Mouse (Mus musculus) CH12F3 (cell line): ENCODE results near the gene Nin.

Experiments used
- in situ Hi-C: fragments of 300-500 bp; cut with MboI; formaldehyde crosslinking; loops from 2 replicates; pipeline ENCODE4 v1.14.3; 2020; ENCODE audit warnings: low sequenced_read_pairs

Nin gene

DNA sequence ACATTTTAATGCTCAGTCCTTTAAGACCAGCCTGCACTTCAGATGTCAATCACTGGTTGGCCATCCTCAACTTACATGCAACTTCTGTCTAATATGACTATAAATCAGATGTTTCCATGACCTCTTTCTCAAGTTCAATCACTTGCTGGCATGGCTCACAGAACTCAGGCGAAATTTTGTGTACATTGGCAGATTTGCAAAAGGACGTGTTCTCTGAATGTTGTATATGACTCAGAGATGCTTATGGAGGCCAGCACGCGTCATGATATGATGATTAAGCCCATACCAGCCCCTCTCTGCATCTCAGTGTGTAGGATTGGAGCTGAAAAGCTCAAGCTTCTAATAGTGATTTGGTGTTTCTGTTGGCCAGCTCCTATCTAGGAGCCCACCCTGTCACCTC is 13.1 kb upstream of the Nin start:
- in situ Hi-C loops: no loop called here

DNA sequence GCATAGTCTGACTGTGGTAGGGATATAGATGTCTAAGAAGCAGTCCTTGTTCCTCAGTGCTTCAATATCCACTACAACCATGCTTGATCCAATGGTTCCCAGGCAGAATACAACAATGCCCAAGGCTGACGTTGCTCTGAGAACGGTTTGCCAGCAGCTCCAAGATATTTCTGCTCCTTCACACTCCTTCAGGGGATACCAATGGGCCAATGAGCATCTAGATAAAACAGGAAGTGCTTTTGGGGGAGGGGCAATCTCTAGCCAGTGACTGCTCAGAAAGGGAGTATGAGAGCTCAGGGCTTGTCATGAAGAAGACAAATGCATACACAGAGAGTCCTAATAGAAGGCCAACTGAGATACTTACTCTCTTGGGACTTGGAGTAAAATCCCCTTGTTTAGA is 6.0 kb upstream of the Nin start:
- in situ Hi-C loops: no loop called here

DNA sequence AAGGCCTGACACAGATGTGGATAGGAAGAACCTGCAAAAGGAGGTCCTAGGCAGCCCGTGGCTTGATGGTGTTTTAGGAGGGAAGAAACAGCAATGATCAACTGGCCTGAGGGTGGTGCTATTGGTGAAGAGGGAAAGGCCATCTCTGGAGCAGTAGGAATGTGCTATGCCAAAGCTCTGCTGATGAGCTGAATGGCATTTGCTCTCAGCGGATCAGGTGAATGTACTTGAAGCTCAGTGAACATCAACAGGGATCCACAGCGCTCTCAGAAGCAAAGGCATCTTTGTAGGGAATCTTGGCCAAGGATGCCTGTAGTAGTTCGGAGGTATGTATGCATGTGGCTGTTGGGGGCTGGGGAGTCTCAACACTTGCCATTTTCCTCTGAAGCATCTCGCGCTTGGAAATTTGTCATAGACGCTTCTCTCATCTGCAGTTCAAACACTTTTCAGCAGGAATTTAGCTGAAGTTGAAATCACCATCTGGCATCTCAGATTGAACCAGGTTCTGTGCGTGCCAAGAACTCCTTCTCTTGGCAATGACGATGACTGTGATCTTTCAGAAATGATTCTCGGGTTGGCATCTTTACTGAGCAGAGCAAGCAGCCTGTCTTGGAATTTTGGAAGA is 5.3 kb upstream of the Nin start:
- in situ Hi-C loops: no loop called here

DNA sequence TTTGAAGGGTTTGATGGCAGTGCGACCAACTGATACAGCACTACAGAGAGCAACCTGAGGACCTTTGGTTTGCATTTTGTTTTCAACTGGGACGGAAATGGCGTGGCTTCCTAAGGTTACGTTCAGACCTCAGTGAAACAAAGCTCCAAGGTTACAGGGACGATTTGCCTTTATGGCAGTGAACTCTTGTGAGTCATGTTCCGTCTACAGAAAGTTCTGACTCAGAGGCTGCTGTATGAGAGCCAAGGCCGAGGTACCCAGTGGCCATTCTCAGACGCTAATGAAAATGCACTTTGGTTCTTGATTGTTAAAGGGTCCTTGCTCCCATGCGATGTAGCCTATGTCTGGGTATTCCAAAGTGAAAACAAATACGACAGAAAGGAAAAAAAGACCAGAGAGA is 3.6 kb upstream of the Nin start:
- in situ Hi-C loops: no loop called here

DNA sequence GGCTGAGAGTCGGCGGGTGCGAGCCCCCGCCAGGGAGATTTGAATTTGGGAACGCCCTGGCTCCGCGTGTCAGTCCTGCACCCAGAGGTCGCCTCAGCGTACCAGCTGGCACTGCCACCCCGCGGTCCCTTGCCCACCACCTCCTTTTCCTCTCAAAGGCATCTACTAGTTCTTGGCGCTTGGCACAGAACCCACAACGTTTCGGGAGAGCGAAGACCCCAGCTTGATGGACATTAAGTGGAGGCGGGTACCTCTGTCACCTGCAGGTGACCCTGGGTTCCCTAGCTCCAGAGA is 1.5 kb downstream of the Nin start:
- in situ Hi-C loops: no loop called here

DNA sequence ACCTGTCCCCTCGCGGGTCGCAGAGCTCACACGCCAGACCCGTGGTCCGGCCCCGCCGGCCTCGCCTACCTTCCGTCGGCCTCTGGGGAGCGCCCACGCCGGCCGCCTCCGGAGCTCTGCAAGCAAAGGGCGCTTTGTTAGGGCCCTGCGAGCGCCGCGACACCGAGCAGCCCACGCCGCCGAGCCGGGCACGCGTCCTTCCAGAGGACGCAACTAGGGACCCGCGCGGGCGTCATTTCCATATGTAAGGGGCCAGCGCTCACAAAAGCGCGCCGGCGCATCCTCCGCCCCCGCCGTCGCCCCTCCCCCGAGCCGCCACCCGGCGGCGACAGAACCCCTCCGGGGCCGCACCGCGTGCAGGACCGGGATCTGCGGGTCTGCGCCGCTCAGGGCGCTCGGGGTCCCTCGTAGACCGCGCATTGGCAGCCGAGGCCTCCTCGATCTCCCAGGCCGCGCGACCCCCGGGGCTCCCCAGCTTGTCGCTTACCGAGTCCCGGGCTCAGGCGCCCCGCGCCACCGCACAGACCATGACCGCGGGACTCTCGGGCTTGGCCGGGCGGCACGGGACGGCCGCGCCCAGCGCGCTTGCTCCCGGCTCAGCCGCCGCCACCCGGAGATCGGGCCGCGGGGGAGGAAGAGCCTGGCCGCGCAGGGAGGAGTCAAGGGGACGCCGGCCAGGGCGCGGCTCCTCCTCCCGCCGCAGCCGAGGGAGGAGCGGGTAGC is 2.0 kb downstream of the Nin start:
- in situ Hi-C loops: no loop called here

DNA sequence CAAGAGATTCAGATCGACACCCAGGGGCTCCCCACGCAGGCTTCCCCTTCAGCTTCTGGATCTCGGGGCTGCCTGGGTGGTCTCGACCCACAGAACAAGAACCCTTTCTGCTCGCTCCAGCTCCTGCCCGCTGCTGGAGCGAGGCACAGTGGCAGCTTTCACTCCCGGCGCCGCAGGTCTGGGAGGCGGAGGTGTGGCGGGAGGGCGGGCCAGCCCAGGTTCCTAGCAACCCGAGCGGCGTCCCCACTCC is 2.5 kb downstream of the Nin start:
- in situ Hi-C loops: no loop called here

DNA sequence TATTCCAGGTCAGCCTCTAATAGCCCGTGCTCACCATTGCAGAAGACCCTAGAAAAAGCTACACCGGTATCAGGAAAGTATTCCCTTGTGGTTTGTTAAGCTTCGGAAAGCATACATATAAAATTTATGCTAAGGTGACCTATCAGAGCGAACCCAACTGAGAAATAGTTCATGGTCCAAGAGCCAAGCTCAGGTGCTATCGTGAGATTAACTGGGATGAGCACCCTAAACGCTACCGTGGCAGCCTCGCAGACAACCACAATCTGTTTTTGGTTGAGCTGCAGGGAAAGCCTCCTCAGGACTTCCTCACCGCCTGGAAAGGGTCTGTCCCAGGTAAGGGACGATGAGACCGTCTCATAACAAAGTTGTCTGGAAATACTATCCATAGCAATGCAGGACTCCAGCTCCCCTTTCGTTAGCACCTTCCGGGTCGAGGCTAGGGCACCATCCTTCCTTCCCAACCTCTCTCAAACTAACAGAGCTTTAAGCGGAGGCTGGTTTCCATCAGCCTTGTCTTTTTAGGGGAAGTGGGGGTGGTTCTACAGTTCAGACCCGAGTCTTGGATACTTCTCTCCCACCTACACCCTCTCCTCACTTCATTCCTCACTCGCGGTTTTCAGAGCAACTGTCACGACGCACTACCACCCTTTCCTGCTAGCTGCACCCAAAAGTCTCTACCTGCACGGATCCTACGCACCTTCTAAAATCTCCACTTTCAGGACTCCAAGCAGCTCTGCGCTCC is 3.0 kb downstream of the Nin start:
- in situ Hi-C loops: no loop called here

DNA sequence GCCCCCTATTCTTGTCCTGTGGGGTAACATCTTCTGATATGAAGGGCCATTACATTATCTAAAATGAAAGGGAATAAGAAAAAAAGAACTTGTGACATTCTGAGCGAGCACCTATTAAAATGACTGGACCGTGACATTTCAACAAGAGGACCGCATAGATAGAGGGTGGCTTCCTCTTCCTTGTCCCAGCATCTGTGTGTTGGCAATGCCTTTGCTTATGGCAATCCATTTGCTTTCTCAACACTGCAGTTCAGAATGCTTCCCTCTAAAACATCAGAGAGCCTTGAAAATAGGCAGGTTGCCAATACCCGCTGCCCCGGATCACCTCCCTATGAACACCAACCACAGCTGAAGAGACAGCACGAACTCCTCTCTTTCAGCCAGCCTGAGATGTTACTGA is 3.6 kb downstream of the Nin start:
- in situ Hi-C loops: no loop called here

DNA sequence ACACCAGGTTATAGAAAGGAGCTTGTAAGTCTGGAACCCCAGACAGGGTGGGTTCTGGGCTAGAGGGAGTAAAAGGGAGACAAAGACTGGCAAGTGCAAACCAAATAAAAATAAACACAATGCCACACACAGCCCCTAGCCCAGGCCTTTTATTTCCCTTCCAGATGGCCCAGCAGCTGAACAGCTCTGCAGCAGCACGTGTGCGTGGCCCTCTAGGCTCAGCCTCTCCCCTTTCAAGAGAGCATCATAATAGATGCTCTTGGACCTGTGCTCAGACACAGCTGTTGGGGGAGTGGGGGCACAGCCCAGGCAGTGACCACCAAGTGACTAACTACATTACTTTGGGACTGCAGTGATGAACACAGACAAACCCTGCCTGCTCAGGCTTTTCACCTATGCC is 5.4 kb downstream of the Nin start:
- in situ Hi-C loops: no loop called here

DNA sequence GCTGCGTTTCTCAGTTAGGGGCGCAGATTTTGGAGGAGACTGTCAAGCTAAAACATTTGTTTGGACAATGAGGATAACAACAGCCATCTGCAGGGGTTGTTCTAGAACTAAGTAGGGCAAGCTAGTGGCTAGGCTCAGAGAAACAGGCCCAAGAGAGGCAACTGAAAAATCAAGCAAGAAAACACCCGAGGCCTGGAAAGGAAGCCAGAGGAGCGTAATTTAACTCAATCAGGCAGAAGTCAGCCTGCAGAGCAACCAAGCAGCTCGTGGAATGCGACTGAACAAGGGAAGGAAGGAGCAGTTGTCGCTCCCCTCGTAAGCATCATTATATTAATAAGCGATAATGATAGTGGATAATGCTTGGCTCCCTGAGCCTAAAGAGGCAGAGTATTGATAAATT is 7.0 kb downstream of the Nin start:
- in situ Hi-C loops: no loop called here

DNA sequence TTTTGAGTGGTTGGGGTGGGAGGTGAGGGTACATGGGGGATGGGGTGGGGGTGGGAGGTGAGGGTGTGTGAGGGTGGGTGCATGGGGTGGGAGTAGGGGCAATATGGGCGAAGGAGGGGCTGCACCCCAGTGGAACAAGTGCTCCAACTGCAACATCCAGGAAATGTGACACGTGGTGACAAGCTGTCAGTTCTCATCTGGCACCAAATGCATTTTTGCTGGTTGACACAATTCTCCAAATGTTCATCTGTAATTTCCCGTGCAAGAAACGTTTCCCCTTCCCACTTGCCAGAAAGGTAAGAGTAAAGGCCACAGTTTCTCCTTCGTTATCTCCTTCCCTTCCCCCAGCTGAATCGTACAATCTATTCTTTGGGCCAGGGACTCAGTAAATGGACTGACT is 7.6 kb downstream of the Nin start:
- in situ Hi-C loops: no loop called here

DNA sequence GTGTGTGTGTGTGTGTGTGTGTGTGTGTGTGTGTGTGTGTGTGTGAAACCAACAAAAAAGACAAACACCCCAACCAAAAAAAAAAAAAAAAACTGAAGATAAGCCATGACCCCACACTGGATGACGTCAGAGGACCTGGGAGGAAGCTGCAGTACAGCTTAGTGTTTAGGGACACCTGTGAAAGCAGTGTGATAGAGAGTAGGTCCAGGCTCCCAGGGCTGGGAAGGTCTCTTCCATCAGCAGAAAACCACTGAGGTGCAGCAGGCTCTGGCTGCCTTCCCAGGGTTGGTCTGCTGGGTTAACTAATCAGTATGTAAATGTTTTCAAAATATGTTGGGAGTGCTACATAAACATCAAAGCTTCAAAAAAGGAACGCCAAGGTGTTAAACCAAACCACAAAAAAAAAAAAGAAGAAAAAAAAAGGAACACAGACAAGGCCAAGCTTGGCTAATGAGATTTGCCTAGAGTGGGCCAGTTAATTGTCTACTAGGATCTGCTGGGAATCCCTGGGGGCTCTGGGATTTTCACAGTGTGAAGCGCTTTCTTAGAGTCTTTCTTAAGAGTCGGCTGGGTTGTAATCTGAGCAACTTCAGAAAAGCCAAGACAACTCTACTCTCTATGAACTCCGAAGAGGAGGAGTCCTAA is 8.6 kb downstream of the Nin start:
- in situ Hi-C loops: no loop called here

DNA sequence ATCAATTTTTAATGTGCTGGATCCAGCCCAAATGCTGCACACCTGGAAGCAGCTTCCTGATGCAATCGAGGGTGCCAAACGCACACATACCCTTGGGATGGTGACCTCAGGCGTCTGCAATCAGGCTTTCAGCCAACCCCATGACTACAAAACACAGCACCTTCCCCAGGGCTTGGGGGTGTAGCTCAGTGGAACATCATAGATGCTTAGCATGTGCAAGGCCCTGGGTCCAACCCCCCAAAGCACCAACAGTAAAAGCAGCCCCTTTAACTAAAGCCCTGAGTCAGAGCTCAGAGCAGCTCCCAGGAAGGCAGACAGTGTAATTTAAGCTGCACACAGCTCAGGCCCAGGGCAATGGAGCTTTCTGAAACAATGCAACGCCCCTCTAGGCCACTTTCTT is 9.3 kb downstream of the Nin start:
- in situ Hi-C loops: no loop called here

DNA sequence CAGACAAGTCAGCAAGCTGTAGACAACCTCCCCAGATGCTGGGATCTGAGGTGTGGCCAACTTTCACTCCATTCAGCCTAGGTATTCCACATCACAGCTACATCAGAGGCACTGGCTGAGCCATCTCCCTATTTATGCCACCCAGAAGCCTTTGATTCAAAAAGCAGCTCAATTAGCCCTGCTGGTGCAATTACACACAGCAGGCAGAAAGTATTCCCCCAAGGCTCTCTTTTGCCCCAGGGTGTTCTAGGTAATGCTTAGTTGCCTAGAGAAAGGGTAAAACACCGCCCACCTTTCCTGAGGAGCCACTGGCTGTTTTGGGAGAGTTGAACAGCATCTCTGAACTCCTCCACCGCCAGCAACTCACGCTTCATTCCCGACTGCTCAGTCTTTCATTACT is 10.3 kb downstream of the Nin start:
- in situ Hi-C loops: no loop called here

DNA sequence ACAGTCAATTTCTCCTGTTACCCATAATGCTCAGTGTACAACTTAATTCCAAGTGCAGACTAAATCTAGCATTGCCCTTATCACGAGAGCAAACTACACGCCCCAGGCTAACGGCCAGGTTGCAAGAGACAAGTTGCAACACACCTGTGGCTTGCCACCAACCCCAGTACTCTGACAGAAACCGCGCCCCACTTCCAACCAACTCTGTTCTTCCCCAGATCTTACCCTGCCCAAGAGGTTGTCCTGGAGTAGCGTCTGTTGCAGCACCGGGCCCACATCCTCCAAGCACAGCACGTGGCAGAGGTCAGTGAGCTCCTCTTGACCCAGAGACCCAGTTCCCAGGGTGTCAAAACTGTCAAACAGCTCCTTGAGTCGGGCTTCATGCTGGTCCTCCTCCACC is 11.1 kb downstream of the Nin start:
- in situ Hi-C loops: no loop called here

DNA sequence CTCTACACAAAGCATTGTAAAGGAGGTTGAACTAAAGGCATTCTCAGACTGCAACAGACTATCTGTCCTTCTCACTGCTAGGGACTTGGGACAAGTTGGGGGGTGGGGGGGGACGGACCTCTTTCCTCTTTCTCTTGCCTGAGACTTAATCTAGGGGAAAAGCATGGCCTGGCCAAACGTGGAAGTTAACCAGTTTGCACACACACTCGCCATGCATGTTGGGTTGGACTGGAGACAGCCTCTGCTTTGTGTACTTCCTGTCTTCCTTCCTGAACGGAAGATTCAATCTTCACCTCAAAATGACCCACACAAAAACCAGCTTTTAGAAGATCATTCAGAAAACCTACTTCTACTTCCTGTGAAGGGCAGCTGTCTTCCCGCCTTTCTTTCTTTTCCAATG is 11.7 kb downstream of the Nin start:
- in situ Hi-C loops: no loop called here

DNA sequence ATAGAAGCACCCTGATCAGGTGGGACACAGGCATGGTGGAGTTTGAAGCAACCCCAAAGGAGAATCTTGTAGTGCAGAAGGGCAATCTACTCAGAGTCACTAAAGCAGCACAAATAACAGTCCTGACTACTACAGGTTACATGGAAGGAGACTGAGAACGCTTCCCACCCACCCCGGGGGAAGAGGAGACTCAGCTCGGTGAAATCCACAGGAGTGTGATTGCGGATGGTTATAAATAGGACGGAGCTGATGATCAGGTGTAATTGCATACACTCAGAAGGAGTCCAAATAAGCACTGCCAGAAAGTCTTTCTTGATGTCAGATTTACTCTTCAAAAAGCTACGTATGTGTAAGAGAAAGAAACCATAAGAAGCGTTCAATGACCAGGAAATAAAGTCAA is 15.6 kb downstream of the Nin start:
- in situ Hi-C loops: no loop called here

DNA sequence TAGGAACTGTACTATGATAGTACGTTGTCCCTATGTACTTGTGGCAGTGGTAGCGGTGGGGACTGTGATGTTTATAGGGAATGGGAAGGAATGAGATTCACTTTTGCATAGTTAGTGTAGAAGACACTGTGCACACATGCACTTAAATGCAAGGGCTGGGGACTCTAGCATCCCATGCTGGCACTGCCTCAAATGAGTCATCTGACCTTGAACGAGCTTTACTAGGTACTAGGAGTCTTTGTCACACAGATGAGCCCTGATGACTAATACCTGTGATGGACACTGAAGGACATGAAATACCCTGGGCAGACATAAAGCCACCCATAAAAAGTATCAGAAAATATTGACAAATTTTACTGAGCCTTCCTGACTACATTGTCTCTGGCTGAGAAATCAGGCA is 16.2 kb downstream of the Nin start:
- in situ Hi-C loops: no loop called here

DNA sequence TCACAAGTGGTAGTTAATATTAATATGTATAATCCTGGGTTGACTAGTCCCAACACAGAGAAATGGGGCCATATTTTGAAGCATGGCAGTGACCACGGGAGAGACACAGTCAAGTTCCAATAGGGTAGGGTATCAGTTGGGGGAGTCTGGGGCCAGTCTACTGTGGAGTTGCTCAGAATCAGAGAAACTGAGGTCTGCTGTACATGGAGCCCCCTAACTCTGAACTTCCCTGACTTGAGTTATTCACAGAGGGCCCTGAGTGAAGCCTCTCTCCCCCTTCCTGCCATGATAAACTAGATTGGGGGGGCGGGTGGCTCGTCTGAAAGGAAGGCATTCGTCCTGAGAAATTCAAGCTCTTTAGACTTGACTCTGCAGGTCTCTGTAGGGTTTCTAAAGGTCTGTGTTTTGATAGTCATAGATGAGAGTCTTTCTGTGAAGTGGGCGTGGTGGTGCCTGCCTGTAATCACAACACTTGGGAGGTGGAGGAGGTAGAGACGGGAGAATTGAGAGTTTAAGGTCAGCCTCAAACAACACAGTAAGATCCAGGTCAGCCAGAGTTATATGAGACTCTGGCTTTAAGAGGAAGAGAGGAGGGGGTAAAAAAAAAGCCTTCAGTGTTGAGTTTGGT is 20.1 kb downstream of the Nin start:
- in situ Hi-C loops: no loop called here

DNA sequence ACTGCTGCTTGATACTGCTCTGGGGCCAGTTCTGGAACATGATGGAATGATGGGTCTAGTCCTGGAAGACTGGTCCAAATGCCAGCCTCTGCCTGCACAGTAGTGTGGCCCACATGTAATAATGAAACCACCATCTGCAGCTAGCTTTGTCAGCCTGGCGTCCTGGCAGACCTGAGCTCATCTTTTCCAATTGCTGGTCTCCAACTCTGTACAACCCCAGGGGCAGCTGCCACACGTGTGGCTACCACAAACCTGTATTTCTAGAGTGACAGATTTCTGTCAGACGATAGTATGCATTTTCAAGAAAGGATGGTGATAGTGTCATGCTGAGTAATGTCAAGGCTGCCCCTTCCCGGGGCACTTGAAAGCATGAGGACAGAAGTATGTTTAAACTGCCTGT is 25.2 kb downstream of the Nin start:
- in situ Hi-C loops: no loop called here

DNA sequence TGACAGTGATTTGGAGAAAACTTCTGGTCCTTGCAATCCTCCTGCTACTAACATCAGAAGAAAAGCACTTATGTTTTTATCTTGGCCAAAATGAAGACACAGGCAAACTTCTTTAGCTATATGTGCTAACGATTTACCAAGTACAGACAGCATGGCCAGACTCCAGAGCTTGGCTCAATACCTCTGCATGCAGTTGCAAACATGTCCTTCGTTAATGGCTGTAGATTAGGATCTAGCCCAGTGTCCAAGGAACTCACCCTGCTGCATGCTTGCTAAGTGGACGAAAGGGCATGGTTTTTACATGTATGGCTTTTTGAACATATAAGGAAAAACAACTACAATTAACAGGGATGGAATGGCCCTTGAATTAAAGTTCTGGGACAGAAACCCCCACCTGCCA is 28.2 kb downstream of the Nin start:
- in situ Hi-C loops: no loop called here
